In genomic region chr7:76921671-76922070, GRCm38 (mm10) we compare ENCODE assay signal across 33 mouse cellular contexts.
"Had no signal": no experiment of that assay in that cellular context is flagged by ENCODE, and none has a peak within 500 bp of the region (broad histone marks: within the 10 kb centered on the region; RNA-seq: fewer than 3 reads in every experiment).

No protein-coding gene starts in this region.

- DNase-seq: left cerebral cortex, postnatal 4 days; liver; liver, embryonic 13.5 days; liver, postnatal 0 days; lung, adult 18-20 months; lung, adult 2 months; lung, embryonic 14.5 days; lung, postnatal 10 days; lung, postnatal 14 days; lung, postnatal 36 days; lung, postnatal 4 days; midbrain, embryonic 14.5 days had no signal

- H3K36me3 ChIP-seq: limb, embryonic 10.5 days; limb, embryonic 12.5 days; limb, embryonic 13.5 days; limb, embryonic 15.5 days; liver, embryonic 12.5 days; liver, embryonic 13.5 days; liver, embryonic 15.5 days; lung, embryonic 15.5 days; midbrain, embryonic 10.5 days; midbrain, embryonic 12.5 days; midbrain, embryonic 13.5 days; midbrain, embryonic 15.5 days; neural tube, embryonic 12.5 days; neural tube, embryonic 13.5 days had no signal

- H3K9me3 ChIP-seq: limb, embryonic 10.5 days; limb, embryonic 12.5 days; limb, embryonic 13.5 days; limb, embryonic 15.5 days; liver, embryonic 12.5 days; liver, embryonic 13.5 days; liver, embryonic 15.5 days; lung, embryonic 15.5 days; megakaryocyte, embryonic 14.5 days; midbrain, embryonic 10.5 days; midbrain, embryonic 12.5 days; midbrain, embryonic 13.5 days; midbrain, embryonic 15.5 days; neural tube, embryonic 12.5 days; neural tube, embryonic 13.5 days had no signal

- H3K27ac ChIP-seq: limb, embryonic 10.5 days; limb, embryonic 12.5 days; limb, embryonic 13.5 days; limb, embryonic 15.5 days; liver, embryonic 12.5 days; liver, embryonic 13.5 days; liver, embryonic 14.5 days; liver, embryonic 15.5 days; lung, embryonic 15.5 days; macrophage; midbrain, embryonic 10.5 days; midbrain, embryonic 12.5 days; midbrain, embryonic 13.5 days; midbrain, embryonic 15.5 days; neural tube, embryonic 12.5 days; neural tube, embryonic 13.5 days had no signal

- H3K9ac ChIP-seq: limb, embryonic 12.5 days; limb, embryonic 13.5 days; limb, embryonic 15.5 days; liver, embryonic 12.5 days; liver, embryonic 13.5 days; liver, embryonic 14.5 days; liver, embryonic 15.5 days; liver, postnatal 0 days; lung, embryonic 14.5 days; lung, embryonic 15.5 days; midbrain, embryonic 12.5 days; midbrain, embryonic 13.5 days; midbrain, embryonic 15.5 days; neural tube, embryonic 12.5 days; neural tube, embryonic 13.5 days had no signal

- H3K4me3 ChIP-seq: limb, embryonic 10.5 days; limb, embryonic 12.5 days; limb, embryonic 13.5 days; limb, embryonic 15.5 days; liver, embryonic 12.5 days; liver, embryonic 13.5 days; liver, embryonic 15.5 days; lung, embryonic 15.5 days; megakaryocyte, embryonic 14.5 days; midbrain, embryonic 10.5 days; midbrain, embryonic 12.5 days; midbrain, embryonic 13.5 days; midbrain, embryonic 15.5 days; myocyte; neural tube, embryonic 12.5 days; neural tube, embryonic 13.5 days had no signal

- H3K4me2 ChIP-seq: limb, embryonic 12.5 days; limb, embryonic 13.5 days; limb, embryonic 15.5 days; liver, embryonic 11.5 days; liver, embryonic 12.5 days; liver, embryonic 13.5 days; liver, embryonic 15.5 days; lung, embryonic 14.5 days; lung, embryonic 15.5 days; midbrain, embryonic 11.5 days; midbrain, embryonic 12.5 days; midbrain, embryonic 13.5 days; midbrain, embryonic 15.5 days; neural tube, embryonic 12.5 days; neural tube, embryonic 13.5 days had no signal

- ATAC-seq: liver, embryonic 12.5 days; liver, postnatal 0 days; lung, postnatal 0 days; midbrain, embryonic 13.5 days; midbrain, embryonic 15.5 days; midbrain, embryonic 16.5 days had no signal

- H3K4me1 ChIP-seq: limb, embryonic 10.5 days; limb, embryonic 12.5 days; limb, embryonic 13.5 days; limb, embryonic 15.5 days; liver, embryonic 12.5 days; liver, embryonic 13.5 days; liver, embryonic 15.5 days; lung, embryonic 15.5 days; megakaryocyte, embryonic 14.5 days; midbrain, embryonic 12.5 days; midbrain, embryonic 13.5 days; midbrain, embryonic 15.5 days; neural tube, embryonic 12.5 days; neural tube, embryonic 13.5 days had no signal

- H3K27me3 ChIP-seq: limb, embryonic 12.5 days; limb, embryonic 13.5 days; limb, embryonic 15.5 days; liver, embryonic 12.5 days; liver, embryonic 13.5 days; liver, embryonic 15.5 days; lung, embryonic 15.5 days; megakaryocyte, embryonic 14.5 days; midbrain, embryonic 12.5 days; midbrain, embryonic 13.5 days; midbrain, embryonic 15.5 days; neural tube, embryonic 12.5 days; neural tube, embryonic 13.5 days had no signal
